Mouse (Mus musculus): Measurements from ENCODE around the gene Raf1. TPM values are rescaled to one million over a fixed set of nuclear protein-coding genes. Genes with fewer than 3 reads are reported as not detected.
A peak's percentile ranks its signal among the peaks of the same experiment; 100 is the strongest.

Gene Raf1
- polyA plus RNA-seq, 1 experiment from 2014 or later = 173 TPM

DNA sequence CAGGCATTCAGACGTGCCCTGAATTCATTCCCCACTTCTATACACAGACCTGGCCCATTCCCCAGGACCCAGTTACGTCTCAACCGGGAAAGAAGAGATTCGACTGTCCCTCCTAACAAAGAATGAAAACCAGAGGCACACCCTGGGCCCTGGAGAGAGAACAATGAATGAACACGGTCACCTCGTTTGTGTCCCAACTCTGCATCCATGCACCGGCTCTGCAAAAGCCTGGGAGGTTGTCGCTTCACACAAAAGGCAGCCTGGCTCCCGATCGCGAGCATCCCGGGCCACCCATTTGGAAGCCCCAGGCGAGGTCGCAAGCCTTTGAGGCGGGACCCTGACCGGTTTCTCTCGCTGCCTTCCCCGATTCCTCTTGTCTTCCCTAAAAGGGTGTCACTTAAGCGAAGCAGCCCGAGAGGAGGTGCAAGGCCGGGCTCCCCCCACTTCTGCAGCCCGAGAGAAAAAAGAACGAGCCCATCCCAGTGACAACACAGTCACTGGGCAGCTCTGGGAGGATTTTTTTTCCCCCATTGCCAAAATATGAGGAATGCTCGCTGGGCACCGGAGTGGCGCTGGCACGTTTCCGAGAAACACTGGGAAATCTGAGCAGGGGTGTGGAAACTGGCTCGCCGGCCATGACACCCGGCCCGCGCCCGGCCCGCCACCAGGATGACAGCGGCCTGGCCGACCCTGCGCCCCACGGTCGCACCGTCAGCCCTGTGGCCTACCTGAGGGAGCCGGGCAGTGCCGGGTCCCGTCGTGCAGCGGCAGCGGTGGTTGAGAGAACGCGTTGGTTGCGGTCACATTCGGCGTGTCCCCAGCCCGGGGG lies 713 bp downstream of the Raf1 start:
- Histone ChIP-seq H3K36me3 (no peaks in the 10 kb centered on the region), H3K4me3 (peak overlapping the region; percentile 97), H3K4me2 (replicated peaks) (peak overlapping the region; percentile 80), H3K27me3 (replicated peaks) (no peaks in the 10 kb centered on the region), H3K9ac (peak overlapping the region; percentile 99), H3K9me3 (no peaks in the 10 kb centered on the region), H3K4me1 (peaks cover 12% of the 10 kb centered on the region), H3K27ac (peak overlapping the region; percentile 92)
- peak; percentile 69 for ATAC-seq (ENCODE audit: low FRiP score, low read depth)
- WGBS = under 1% methylated on average over 53 of the region's 53 CpGs

DNA sequence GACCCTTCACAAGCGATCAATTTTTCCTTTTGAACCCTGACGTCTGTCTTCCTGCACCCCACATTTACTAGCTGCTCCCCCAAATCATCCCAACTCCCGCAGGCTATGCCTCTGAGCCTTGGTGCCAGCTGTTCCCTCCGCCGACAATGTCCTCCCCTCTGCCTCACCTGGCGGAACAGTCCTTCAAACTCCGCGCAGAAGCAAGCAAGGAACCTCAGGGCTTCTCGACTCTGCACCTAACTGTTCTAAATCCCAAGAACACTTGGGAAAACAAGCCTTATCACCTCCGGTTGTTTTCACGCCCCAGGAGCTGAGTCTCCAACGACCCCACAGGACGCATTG lies 1.3 kb downstream of the Raf1 start:
- Histone ChIP-seq H3K9me3 (no peaks in the 10 kb centered on the region), H3K4me2 (replicated peaks) (peak overlapping the region; percentile 80), H3K9ac (peak overlapping the region; percentile 99), H3K4me3 (peak overlapping the region; percentile 97), H3K27ac (peak overlapping the region; percentile 92), H3K4me1 (peaks cover 12% of the 10 kb centered on the region), H3K27me3 (replicated peaks) (no peaks in the 10 kb centered on the region), H3K36me3 (no peaks in the 10 kb centered on the region)
- under 1% methylated on average over 13 of the region's 13 CpGs for WGBS
- ATAC-seq (ENCODE audit: low FRiP score, low read depth) = no peak

DNA sequence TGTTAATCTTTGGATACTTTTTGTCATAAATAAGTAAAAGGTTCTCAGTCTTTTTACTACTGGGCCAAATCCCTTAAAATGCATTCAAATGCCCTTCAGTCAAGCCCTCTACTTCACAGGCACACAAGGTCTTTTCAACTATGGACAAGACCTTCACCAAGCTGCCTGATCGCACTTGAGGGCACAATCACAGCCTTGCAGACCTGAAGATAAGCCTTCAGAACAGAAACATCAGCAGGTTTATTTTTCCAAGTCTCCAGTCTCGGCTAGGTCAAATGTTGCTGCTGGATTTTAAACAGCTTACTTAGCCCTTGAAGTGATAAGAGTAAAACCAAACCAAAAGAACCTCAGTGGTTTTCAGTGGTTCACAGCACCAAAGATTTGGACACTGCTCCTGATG lies 2.1 kb downstream of the Raf1 start:
- Histone ChIP-seq H3K27me3 (replicated peaks) (no peaks in the 10 kb centered on the region), H3K9ac (peak overlapping the region; percentile 99; the same call in 1 of the 2 replicates), H3K4me1 (peaks cover 12% of the 10 kb centered on the region), H3K36me3 (no peaks in the 10 kb centered on the region), H3K27ac (no peak overlapping the region), H3K4me3 (peak overlapping the region; percentile 97), H3K4me2 (replicated peaks) (peak overlapping the region; percentile 80), H3K9me3 (no peaks in the 10 kb centered on the region)
- WGBS = 66% methylated on average over 2 of the region's 2 CpGs
- no peak for ATAC-seq (ENCODE audit: low FRiP score, low read depth)

DNA sequence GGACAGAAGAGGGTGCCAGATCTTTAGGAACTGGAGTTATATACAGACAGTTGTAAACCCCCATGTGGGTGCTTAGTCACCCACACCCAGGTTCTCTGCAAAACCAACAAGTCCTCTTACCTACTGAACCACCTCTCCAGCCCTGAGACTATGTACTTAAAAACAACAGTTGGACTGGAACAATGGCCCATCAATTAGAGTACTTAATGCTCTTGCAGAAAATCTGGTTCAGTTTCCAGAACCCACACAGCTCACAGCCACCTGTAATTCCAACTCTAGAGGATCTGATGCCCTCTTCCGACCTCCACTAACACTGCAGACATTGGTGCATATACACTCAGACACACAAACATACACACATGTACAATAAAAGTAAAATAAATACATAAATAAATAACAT lies 3.7 kb downstream of the Raf1 start:
- Histone ChIP-seq H3K4me2 (replicated peaks) (no peak overlapping the region), H3K27me3 (replicated peaks) (no peaks in the 10 kb centered on the region), H3K9ac (no peak overlapping the region), H3K27ac (no peak overlapping the region), H3K4me1 (peaks cover 12% of the 10 kb centered on the region), H3K4me3 (no peak overlapping the region), H3K9me3 (no peaks in the 10 kb centered on the region), H3K36me3 (no peaks in the 10 kb centered on the region)
- ATAC-seq (ENCODE audit: low FRiP score, low read depth) = no peak
- WGBS = 96% methylated on average over 1 of the region's 1 CpGs

DNA sequence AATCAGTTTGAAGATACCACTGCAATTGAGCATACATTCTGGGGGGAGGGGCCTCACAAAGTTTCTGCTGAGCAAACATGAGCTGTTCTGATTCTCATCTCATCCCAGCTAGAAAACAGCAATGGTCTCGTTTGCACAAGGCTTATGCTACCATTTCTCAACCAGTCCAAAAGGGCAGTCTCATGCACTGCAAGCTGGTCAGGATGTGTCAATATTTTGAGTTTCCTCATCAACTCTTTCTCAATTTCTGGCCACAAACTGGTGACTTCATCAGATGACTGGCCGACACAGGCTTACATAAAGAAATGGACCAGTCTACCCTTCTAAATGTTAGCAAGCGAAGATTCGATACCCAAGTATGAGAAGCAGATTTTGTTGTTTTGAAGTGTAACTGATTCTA lies 9.8 kb downstream of the Raf1 start:
- H3K27ac ChIP-seq = no peak overlapping the region
- peaks cover 4% of the 10 kb centered on the region; the same call in 1 of the 2 replicates for H3K36me3 ChIP-seq
- WGBS = 88% methylated on average over 4 of the region's 4 CpGs
- no peak for ATAC-seq (ENCODE audit: low FRiP score, low read depth)
- no peaks in the 10 kb centered on the region for H3K4me1 ChIP-seq
- H3K9ac ChIP-seq = no peak overlapping the region
- no peaks in the 10 kb centered on the region for H3K9me3 ChIP-seq
- H3K4me2 ChIP-seq (replicated peaks) = no peak overlapping the region
- H3K27me3 ChIP-seq (replicated peaks) = no peaks in the 10 kb centered on the region
- H3K4me3 ChIP-seq = no peak overlapping the region

DNA sequence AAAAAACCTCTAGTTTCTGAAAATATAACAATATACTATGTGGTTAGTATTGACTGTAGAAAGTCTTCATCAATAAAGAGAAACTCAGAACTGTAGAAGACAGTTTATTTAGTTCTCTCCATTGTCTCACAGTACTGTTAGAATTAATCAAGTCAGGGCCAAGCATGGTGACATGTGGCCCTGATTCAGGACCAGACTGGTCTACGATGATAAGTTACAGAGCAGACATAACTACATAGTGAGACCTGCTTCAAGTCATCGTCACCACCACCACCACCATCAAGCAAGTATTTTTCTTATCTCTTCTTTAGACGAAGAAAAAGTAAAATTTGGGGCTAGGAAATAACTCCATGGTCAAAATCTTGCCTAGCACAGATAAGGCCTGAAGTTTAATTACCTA lies 12.2 kb downstream of the Raf1 start:
- ATAC-seq (ENCODE audit: low FRiP score, low read depth) = no peak
- H3K4me1 ChIP-seq = 0 out of 2 replicates have a peak, but pooled peaks cover 4% of the 10 kb centered on the region
- H3K36me3 ChIP-seq = peaks cover 4% of the 10 kb centered on the region; the same call in 1 of the 2 replicates
- no peak overlapping the region for H3K4me3 ChIP-seq
- no peak overlapping the region for H3K9ac ChIP-seq
- no peak overlapping the region for H3K4me2 ChIP-seq (replicated peaks)
- no peak overlapping the region for H3K27ac ChIP-seq
- 96% methylated on average over 3 of the region's 3 CpGs for WGBS
- no peaks in the 10 kb centered on the region for H3K27me3 ChIP-seq (replicated peaks)
- no peaks in the 10 kb centered on the region for H3K9me3 ChIP-seq

DNA sequence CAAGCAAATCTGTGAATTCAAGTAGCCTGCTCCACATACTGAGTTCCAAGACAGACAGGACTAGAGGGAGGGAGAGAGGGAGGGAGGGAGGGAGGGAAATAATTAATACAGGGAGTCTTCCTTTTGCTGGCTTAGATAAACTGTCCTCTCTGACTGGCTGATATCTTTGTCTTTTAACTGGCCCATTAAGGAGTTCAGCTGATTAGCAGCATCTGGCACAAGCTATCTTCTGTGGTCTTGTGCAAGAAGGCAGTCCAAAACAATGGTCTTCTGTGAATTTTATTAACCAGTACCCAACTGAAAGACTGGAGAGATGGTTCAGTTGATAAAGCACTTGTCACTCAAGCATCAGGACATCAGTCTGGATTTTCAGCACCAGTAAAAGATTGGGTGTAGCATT lies 17.6 kb downstream of the Raf1 start:
- H3K4me1 ChIP-seq = peaks cover 13% of the 10 kb centered on the region; the same call in 1 of the 2 replicates
- no peak overlapping the region for H3K4me2 ChIP-seq (replicated peaks)
- no peaks in the 10 kb centered on the region for H3K27me3 ChIP-seq (replicated peaks)
- H3K4me3 ChIP-seq = no peak overlapping the region
- H3K27ac ChIP-seq = no peak overlapping the region
- ATAC-seq (ENCODE audit: low FRiP score, low read depth) = no peak
- no peak overlapping the region for H3K9ac ChIP-seq
- H3K36me3 ChIP-seq = peaks cover 4% of the 10 kb centered on the region; the same call in 1 of the 2 replicates
- no peaks in the 10 kb centered on the region for H3K9me3 ChIP-seq

DNA sequence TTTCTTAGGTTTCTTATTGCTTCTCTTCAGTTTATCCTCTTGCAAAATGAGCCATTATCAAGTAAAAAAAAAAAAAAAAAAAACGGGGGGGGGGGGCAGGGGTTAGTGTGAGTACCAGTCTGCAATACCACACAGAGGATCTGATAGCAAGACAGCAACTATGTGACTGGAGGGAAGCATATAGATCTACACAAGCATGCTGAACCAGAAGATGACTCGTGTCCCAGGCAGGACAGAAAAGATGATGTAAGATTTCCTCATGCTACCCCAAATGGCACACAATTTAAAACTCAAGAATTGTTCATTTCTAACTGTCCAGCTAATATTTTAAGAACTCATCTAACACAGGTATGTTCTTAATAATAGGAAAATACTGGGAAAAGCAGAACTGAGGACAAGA lies 22.5 kb downstream of the Raf1 start:
- H3K27ac ChIP-seq = no peak overlapping the region
- no peaks in the 10 kb centered on the region for H3K27me3 ChIP-seq (replicated peaks)
- 51% methylated on average over 2 of the region's 2 CpGs for whole genome bisulfite sequencing
- no peak overlapping the region for H3K4me2 ChIP-seq (replicated peaks)
- no peaks in the 10 kb centered on the region for H3K9me3 ChIP-seq
- ATAC-seq (ENCODE audit: low FRiP score, low read depth) = no peak
- no peaks in the 10 kb centered on the region for H3K36me3 ChIP-seq
- no peak overlapping the region for H3K9ac ChIP-seq
- H3K4me1 ChIP-seq = peaks cover 19% of the 10 kb centered on the region
- no peak overlapping the region for H3K4me3 ChIP-seq

DNA sequence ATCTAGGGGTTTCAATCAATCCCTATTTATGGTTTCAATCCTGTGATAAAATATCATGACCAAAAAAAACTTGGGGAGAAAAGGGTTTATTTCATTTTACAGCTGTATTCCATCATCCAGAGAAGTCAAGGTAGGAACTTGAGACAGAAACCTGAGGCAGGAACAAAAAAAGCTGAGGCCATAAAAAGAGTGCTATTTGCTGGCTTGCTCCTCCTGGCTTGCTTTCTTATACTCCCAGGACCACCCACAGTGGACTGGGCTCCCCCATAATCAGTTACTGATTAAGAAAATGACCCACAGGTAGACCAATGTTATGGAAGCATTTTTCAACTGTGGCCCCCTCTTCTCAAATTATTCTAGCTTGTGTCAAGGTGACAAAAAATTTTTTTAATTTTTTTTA lies 24.7 kb downstream of the Raf1 start:
- H3K27me3 ChIP-seq (replicated peaks) = no peaks in the 10 kb centered on the region
- no peaks in the 10 kb centered on the region for H3K36me3 ChIP-seq
- H3K9me3 ChIP-seq = no peaks in the 10 kb centered on the region
- no peak for ATAC-seq (ENCODE audit: low FRiP score, low read depth)
- no peak overlapping the region for H3K4me3 ChIP-seq
- H3K9ac ChIP-seq = no peak overlapping the region
- no peak overlapping the region for H3K27ac ChIP-seq
- H3K4me1 ChIP-seq = peaks cover 13% of the 10 kb centered on the region; the same call in 1 of the 2 replicates
- no peak overlapping the region for H3K4me2 ChIP-seq (replicated peaks)

DNA sequence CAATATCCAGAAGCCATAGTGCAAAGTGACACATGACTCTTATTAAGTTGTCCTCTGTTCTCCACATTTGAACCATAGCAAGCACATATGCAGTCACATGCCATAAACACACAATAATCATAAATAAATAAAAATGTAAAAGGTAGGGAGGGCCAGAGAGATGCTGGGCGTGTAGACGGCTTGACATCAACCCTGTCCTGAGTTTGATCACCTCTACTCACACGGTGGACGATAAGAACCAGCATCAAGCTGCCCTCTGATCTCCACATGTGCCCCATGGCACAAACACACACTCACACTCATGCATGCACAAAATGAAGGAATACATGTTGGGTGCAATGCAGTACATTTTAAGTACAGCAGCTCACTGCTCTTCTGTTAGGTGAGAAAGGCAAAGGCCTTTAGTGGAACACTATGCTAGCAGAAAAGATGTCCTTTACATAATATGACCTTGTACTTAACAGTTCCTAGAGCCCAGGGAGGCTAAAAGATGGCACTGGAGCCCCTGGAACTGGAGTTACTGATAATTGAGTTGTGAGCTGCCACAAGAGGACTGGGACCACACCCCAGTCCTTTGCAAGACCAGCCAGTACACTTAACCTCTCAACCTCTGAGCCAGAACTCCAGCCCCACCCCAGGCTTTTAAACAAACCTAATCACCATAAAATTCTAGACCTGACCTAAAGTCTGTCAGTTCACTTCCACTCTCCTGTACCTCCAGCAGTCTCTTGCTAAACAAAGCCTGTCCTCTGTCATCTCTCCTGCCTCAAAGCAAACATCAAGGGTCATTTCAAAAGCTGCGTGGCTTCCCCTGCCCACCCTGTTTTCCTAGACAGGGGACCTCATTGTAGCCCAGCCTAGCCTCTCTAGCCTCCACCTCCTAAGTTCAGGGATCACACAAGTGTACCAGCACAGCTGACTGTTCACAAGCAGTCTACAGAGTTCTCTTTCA lies 25.7 kb downstream of the Raf1 start:
- Histone ChIP-seq H3K9me3 (no peaks in the 10 kb centered on the region), H3K27me3 (replicated peaks) (no peaks in the 10 kb centered on the region), H3K27ac (no peak overlapping the region), H3K4me1 (peaks cover 13% of the 10 kb centered on the region; the same call in 1 of the 2 replicates), H3K9ac (no peak overlapping the region), H3K4me3 (no peak overlapping the region), H3K36me3 (no peaks in the 10 kb centered on the region), H3K4me2 (replicated peaks) (no peak overlapping the region)
- no peak for ATAC-seq (ENCODE audit: low FRiP score, low read depth)
- 52% methylated on average over 5 of the region's 5 CpGs for WGBS

DNA sequence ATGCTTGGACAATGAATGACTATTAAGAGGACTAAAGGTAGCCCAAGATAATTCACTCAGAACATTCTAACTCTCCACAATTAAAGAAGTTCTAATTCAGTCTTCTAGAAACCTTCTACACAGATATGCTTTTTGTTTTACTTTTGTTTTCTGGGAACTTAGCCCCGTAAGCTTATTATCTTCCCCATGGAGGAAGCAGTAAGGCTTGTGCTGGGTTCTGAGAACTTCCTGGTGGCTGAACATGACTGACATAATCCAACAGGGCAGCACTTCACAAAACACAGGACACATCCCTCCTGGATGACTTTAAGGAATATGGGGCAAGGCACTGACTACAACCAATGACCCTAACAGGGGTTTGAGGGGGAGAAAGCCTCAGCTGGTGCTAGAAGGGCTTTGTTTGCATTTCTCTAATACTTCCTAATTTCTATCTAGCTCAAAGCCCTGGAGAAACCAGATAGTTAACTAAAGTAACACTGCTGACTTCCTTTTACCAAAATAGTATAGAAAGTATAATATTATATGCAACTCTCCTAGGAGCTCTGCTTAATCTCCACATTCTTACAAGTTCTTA lies 26.6 kb downstream of the Raf1 start:
- 90% methylated on average over 1 of the region's 1 CpGs for WGBS
- Histone ChIP-seq H3K9me3 (no peaks in the 10 kb centered on the region), H3K27me3 (replicated peaks) (no peaks in the 10 kb centered on the region), H3K9ac (no peak overlapping the region), H3K4me3 (no peak overlapping the region), H3K27ac (no peak overlapping the region), H3K4me2 (replicated peaks) (no peak overlapping the region), H3K4me1 (peaks cover 13% of the 10 kb centered on the region; the same call in 1 of the 2 replicates), H3K36me3 (no peaks in the 10 kb centered on the region)
- ATAC-seq (ENCODE audit: low FRiP score, low read depth) = no peak

DNA sequence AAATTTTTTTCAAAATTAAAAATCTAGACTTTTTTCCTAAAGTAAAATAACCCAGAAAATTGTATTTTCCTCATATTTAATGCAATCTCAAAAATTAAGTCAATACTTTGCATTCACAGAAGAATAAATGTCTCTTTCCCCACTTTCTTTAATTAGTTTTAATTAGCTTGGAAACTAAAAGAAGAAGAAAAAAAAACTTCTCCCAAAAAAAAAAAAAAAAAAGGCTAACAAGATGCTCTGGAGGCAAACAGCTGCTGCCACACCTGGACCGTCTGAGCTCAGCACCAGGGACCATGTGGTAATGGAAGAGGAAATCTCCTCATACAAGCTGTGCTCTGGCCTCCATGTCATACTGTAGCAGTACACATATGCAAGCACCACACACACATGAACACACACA lies 33.1 kb downstream of the Raf1 start:
- Histone ChIP-seq H3K27me3 (replicated peaks) (no peaks in the 10 kb centered on the region), H3K9me3 (no peaks in the 10 kb centered on the region), H3K27ac (no peak overlapping the region), H3K4me1 (0 out of 2 replicates have a peak, but pooled peaks cover 4% of the 10 kb centered on the region), H3K36me3 (peaks cover 11% of the 10 kb centered on the region; the same call in 1 of the 2 replicates), H3K4me3 (no peak overlapping the region), H3K9ac (no peak overlapping the region), H3K4me2 (replicated peaks) (no peak overlapping the region)
- 93% methylated on average over 1 of the region's 1 CpGs for WGBS
- no peak for ATAC-seq (ENCODE audit: low FRiP score, low read depth)
